Mouse (Mus musculus) kidney, adult 2 months (tissue): ENCODE data around the gene Hectd4.

Experiments
- CTCF ChIP-seq: fragments of 200-500 bp; conservative IDR thresholded peaks from 2 replicates; pipeline ENCODE4 v1.5.1; 2011; ENCODE audit warnings: low read depth, mild to moderate bottlenecking, control low read depth, low read length, moderate library complexity, mixed read lengths; ENCODE audit not compliant: insufficient read depth, insufficient read length
- POLR2A ChIP-seq: fragments of 200-500 bp; IDR thresholded peaks from one replicate; pipeline ENCODE4 v1.6.1; 2011; ENCODE audit warnings: low read depth, low read length, control low read depth

- no peak for TF ChIP-seq CTCF
- no peak for TF ChIP-seq POLR2A
Measured at GRCm38 (mm10) chr5:121361696-121362095, 141.7 kb downstream of the Hectd4 start.
